Mouse (Mus musculus): Measurements from ENCODE around the gene Pyy.

GRCm38 (mm10) chr11:102070426-102070825 lies 37.2 kb downstream of the Pyy start:
- TF ChIP-seq CTCF (IDR thresholded peaks at IDR 0.05; ENCODE audit: control insufficient read depth, insufficient read depth, low read length), result no peak
- no peak for TF ChIP-seq POLR2A (IDR thresholded peaks at IDR 0.05; ENCODE audit: borderline replicate concordance, control insufficient read depth, low read depth, low read length)

Measured in bone marrow, adult 2 months (tissue).